Mouse (Mus musculus): ENCODE measurements around the gene Smim4.

DNA sequence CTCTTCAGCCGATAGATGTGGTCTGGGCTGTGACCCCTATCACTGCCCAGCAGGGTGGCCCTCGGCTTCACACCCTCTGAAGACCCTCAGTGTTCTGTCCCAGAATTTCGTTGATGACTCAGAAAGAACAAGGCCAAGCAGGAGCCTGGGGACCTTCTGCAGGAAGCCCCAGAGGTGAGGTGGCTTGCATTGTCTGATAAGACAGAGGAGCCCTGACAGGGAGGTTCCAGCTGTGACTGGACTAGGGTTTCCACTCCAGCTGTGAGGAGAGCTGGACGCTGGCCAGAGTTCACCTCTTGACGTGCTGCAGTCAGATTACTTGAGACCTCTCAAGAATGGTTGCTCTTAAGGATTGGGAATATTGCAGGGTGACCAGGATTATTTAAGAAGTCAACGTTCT, 3.3 kb upstream of the Smim4 start:
- TF ChIP-seq ZC3H11A (IDR thresholded peaks at IDR 0.05; ENCODE audit: borderline replicate concordance, low read depth, low read length): no peak
- TF ChIP-seq ZNF384 (IDR thresholded peaks at IDR 0.05; ENCODE audit: low read depth, low read length): no peak
- no peak for TF ChIP-seq CHD2 (IDR thresholded peaks at IDR 0.05; ENCODE audit: low read depth, low read length)
- TF ChIP-seq HCFC1 (IDR thresholded peaks at IDR 0.05; ENCODE audit: borderline replicate concordance, insufficient read depth, low read length): no peak
- TF ChIP-seq MAFK (IDR thresholded peaks at IDR 0.05; ENCODE audit: insufficient read depth, low read depth, low read length): no peak

Measured in ES-E14 (cell line).